Comparison of ENCODE assay signal across 8 mouse cellular contexts in genomic region chr5:147725831-147726700, GRCm38 (mm10). TPM values are rescaled to one million over a fixed set of nuclear protein-coding genes. Genes with fewer than 3 reads are reported as not detected.
DNase-seq lines count a peak whose midpoint lies in the region; ATAC-seq and TF ChIP-seq lines count a peak whose summit lies in the region.

Flt1 (minus strand) TSS chr5:147726011.

- peaks cover 78% of the 10 kb centered on the region for H3K27me3 ChIP-seq in embryonic facial prominence, embryonic 12.5 days
- peaks cover 68% of the 10 kb centered on the region for H3K27me3 ChIP-seq in heart, embryonic 12.5 days (replicated peaks)
- H3K27me3 ChIP-seq in kidney, embryonic 15.5 days: peaks cover 96% of the 10 kb centered on the region
- peaks cover 65% of the 10 kb centered on the region for H3K27me3 ChIP-seq in liver, embryonic 14.5 days (ENCODE audit: control insufficient read depth, insufficient read depth, low read length)
- peaks cover 82% of the 10 kb centered on the region for H3K27me3 ChIP-seq in neural tube, embryonic 12.5 days (replicated peaks)

- WGBS in embryonic facial prominence, embryonic 12.5 days: under 1% methylated on average over 66 of the region's 82 CpGs
- WGBS in heart, embryonic 12.5 days: under 1% methylated on average over 82 of the region's 82 CpGs
- WGBS in kidney, embryonic 15.5 days: under 1% methylated on average over 82 of the region's 82 CpGs
- WGBS in liver, embryonic 14.5 days (ENCODE audit: insufficient replicate concordance): under 1% methylated on average over 81 of the region's 82 CpGs
- WGBS in neural tube, embryonic 12.5 days: under 1% methylated on average over 82 of the region's 82 CpGs

- no peak for TF ChIP-seq EP300 in liver, embryonic 14.5 days (IDR thresholded peaks at IDR 0.05; ENCODE audit: low read depth)

- no peak for TF ChIP-seq CTCF in liver, embryonic 14.5 days (IDR thresholded peaks at IDR 0.05; ENCODE audit: low read depth)

- peak within 1 kb of the TSS; percentile 41 for H3K9ac ChIP-seq in embryonic facial prominence, embryonic 12.5 days
- peak within 1 kb of the TSS; percentile 73 for H3K9ac ChIP-seq in heart, embryonic 12.5 days
- peak within 1 kb of the TSS; percentile 34 for H3K9ac ChIP-seq in kidney, embryonic 15.5 days
- no peak within 1 kb of the TSS; the same call in 1 of the 2 replicates for H3K9ac ChIP-seq in liver, embryonic 14.5 days (replicated peaks)
- H3K9ac ChIP-seq in neural tube, embryonic 12.5 days: peak within 1 kb of the TSS; percentile 26

- peak; percentile 6 to 7 for DNase-seq in spleen, adult 18-20 months
- DNase-seq in spleen, adult 12 weeks (ENCODE audit: low spot score): no peak
- no peak for DNase-seq in liver, embryonic 14.5 days (ENCODE audit: low read depth in 3 of 3, low spot score in 3 of 3)
- DNase-seq in cerebellum, adult 18-20 months: no peak

- H3K4me1 ChIP-seq in embryonic facial prominence, embryonic 12.5 days: peaks cover 18% of the 10 kb centered on the region
- H3K4me1 ChIP-seq in heart, embryonic 12.5 days (replicated peaks): peaks cover 34% of the 10 kb centered on the region
- H3K4me1 ChIP-seq in kidney, embryonic 15.5 days: peaks cover 30% of the 10 kb centered on the region
- H3K4me1 ChIP-seq in liver, embryonic 14.5 days (replicated peaks; ENCODE audit: control insufficient read depth in 2 of 2, insufficient read depth in 2 of 2, low read length in 1 of 2): 0 out of 4 replicates have a peak, but pooled peaks cover 0 to under 1% of the 10 kb centered on the region in 2 experiments
- H3K4me1 ChIP-seq in neural tube, embryonic 12.5 days: peaks cover 16% of the 10 kb centered on the region

- H3K4me2 ChIP-seq in embryonic facial prominence, embryonic 12.5 days (replicated peaks): peak within 1 kb of the TSS; percentile 80
- H3K4me2 ChIP-seq in heart, embryonic 12.5 days: peak within 1 kb of the TSS; percentile 95
- peak within 1 kb of the TSS; percentile 76 for H3K4me2 ChIP-seq in kidney, embryonic 15.5 days
- H3K4me2 ChIP-seq in liver, embryonic 14.5 days (ENCODE audit: low read depth): peak within 1 kb of the TSS; percentile 28
- H3K4me2 ChIP-seq in neural tube, embryonic 12.5 days (replicated peaks): peak within 1 kb of the TSS; percentile 64

- H3K4me3 ChIP-seq in embryonic facial prominence, embryonic 12.5 days: peak within 1 kb of the TSS; percentile 41
- H3K4me3 ChIP-seq in heart, embryonic 12.5 days: peak within 1 kb of the TSS; percentile 62
- H3K4me3 ChIP-seq in kidney, embryonic 15.5 days (replicated peaks): peak within 1 kb of the TSS; percentile 47
- H3K4me3 ChIP-seq in liver, embryonic 14.5 days (ENCODE audit: insufficient read depth in 1 of 2, low read depth in 2 of 2, low read length in 2 of 2): peak within 1 kb of the TSS; percentile 0 to 26
- peak within 1 kb of the TSS; percentile 35 for H3K4me3 ChIP-seq in neural tube, embryonic 12.5 days

- H3K9me3 ChIP-seq in embryonic facial prominence, embryonic 12.5 days: no peaks in the 10 kb centered on the region
- no peaks in the 10 kb centered on the region for H3K9me3 ChIP-seq in heart, embryonic 12.5 days (replicated peaks)
- no peaks in the 10 kb centered on the region for H3K9me3 ChIP-seq in kidney, embryonic 15.5 days (replicated peaks)
- H3K9me3 ChIP-seq in liver, embryonic 14.5 days (ENCODE audit: control insufficient read depth, low read length): no peaks in the 10 kb centered on the region
- no peaks in the 10 kb centered on the region for H3K9me3 ChIP-seq in neural tube, embryonic 12.5 days

- ATAC-seq in embryonic facial prominence, embryonic 12.5 days (ENCODE audit: insufficient number of reproducible peaks, insufficient read depth, low FRiP score, low TSS enrichment): peak; percentile 30; the same call in 1 of the 2 replicates
- peak; percentile 87 for ATAC-seq in heart, embryonic 12.5 days (ENCODE audit: insufficient number of reproducible peaks, low FRiP score)
- peak; percentile 69 for ATAC-seq in kidney, embryonic 15.5 days (replicated peaks; ENCODE audit: low FRiP score)
- peak; percentile 13; the same call in 1 of the 2 replicates for ATAC-seq in liver, embryonic 14.5 days (ENCODE audit: insufficient read depth)
- peak; percentile 42 for ATAC-seq in neural tube, embryonic 12.5 days (ENCODE audit: low FRiP score, low read depth)

- H3K27ac ChIP-seq in embryonic facial prominence, embryonic 12.5 days: 0 out of 2 replicates have a peak within 1 kb of the TSS, but pooled peaks have one; percentile 41
- H3K27ac ChIP-seq in heart, embryonic 12.5 days (ENCODE audit: poor library complexity, severe bottlenecking): peak within 1 kb of the TSS; percentile 60
- peak within 1 kb of the TSS; percentile 38 for H3K27ac ChIP-seq in kidney, embryonic 15.5 days
- no peak within 1 kb of the TSS for H3K27ac ChIP-seq in liver, embryonic 14.5 days
- H3K27ac ChIP-seq in neural tube, embryonic 12.5 days: no peak within 1 kb of the TSS

- no peaks in the 10 kb centered on the region for H3K36me3 ChIP-seq in embryonic facial prominence, embryonic 12.5 days
- H3K36me3 ChIP-seq in heart, embryonic 12.5 days: no peaks in the 10 kb centered on the region
- H3K36me3 ChIP-seq in kidney, embryonic 15.5 days: no peaks in the 10 kb centered on the region
- H3K36me3 ChIP-seq in liver, embryonic 14.5 days (replicated peaks; ENCODE audit: control insufficient read depth, insufficient read depth, low read depth): no peaks in the 10 kb centered on the region
- H3K36me3 ChIP-seq in neural tube, embryonic 12.5 days: no peaks in the 10 kb centered on the region

RNA-seq across cellular contexts. Expression of gene Flt1, which starts in this region (rescaled TPM):
- 12.7 and 16.3 TPM in 2 replicates for polyA plus RNA-seq in embryonic facial prominence, embryonic 12.5 days (2016; fragmentation: Nextera tagmentation; extraction: Ambion mirVana)
- polyA plus RNA-seq in heart, embryonic 12.5 days (2016; fragmentation: Nextera tagmentation; extraction: Ambion mirVana): 27.8 and 30.4 TPM in 2 replicates
- 17.5 and 19.4 TPM in 2 replicates for polyA plus RNA-seq in kidney, embryonic 15.5 days (2015; fragmentation: Nextera tagmentation; extraction: Ambion mirVana)
- polyA plus RNA-seq in liver, embryonic 14.5 days (2012; rRNA removed): 0.84 and 1.1 TPM in 2 replicates
- polyA plus RNA-seq in liver, embryonic 14.5 days (2014; fragmentation: Nextera tagmentation; extraction: Ambion mirVana): 1.9 and 2.4 TPM in 2 replicates
- polyA plus RNA-seq in neural tube, embryonic 12.5 days (2016; fragmentation: Nextera tagmentation; extraction: Ambion mirVana): 12.5 and 15.6 TPM in 2 replicates

Comparison
In these comparisons a context has a peak if more than half of its experiments do, and no peak if none do; other contexts are left out.
1. DNase-seq: peak in spleen, adult 18-20 months (2 of 2); none in spleen, adult 12 weeks (single experiment), liver, embryonic 14.5 days (0 of 3) and cerebellum, adult 18-20 months (0 of 2).
2. ATAC-seq: peak in every context shown above with its lines; median percentile 87 in heart, embryonic 12.5 days; 69 in kidney, embryonic 15.5 days; 42 in neural tube, embryonic 12.5 days; 30 in embryonic facial prominence, embryonic 12.5 days; 13 in liver, embryonic 14.5 days.
3. H3K27ac ChIP-seq: peak in embryonic facial prominence, embryonic 12.5 days (single experiment), heart, embryonic 12.5 days (single experiment) and kidney, embryonic 15.5 days (single experiment); none in liver, embryonic 14.5 days (single experiment) and neural tube, embryonic 12.5 days (single experiment).
4. H3K4me2 ChIP-seq: peak in every context shown above with its lines; median percentile 95 in heart, embryonic 12.5 days; 80 in embryonic facial prominence, embryonic 12.5 days; 76 in kidney, embryonic 15.5 days; 64 in neural tube, embryonic 12.5 days; 28 in liver, embryonic 14.5 days.
5. Peak in every context shown above with its lines, with median percentiles within 50 percentile points of each other: H3K4me3 ChIP-seq.